Mouse (Mus musculus) induced T-regulatory cell, adult 2 months (primary cell): ENCODE measurements around the gene Edn2.
A peak's percentile ranks its signal among the peaks of the same experiment; 100 is the strongest.

Experiments
- DNase-seq: peaks from one replicate; pipeline ENCODE4 v3.0.0-alpha.2; 2012; ENCODE audit warnings: low read depth

Edn2 gene

DNA sequence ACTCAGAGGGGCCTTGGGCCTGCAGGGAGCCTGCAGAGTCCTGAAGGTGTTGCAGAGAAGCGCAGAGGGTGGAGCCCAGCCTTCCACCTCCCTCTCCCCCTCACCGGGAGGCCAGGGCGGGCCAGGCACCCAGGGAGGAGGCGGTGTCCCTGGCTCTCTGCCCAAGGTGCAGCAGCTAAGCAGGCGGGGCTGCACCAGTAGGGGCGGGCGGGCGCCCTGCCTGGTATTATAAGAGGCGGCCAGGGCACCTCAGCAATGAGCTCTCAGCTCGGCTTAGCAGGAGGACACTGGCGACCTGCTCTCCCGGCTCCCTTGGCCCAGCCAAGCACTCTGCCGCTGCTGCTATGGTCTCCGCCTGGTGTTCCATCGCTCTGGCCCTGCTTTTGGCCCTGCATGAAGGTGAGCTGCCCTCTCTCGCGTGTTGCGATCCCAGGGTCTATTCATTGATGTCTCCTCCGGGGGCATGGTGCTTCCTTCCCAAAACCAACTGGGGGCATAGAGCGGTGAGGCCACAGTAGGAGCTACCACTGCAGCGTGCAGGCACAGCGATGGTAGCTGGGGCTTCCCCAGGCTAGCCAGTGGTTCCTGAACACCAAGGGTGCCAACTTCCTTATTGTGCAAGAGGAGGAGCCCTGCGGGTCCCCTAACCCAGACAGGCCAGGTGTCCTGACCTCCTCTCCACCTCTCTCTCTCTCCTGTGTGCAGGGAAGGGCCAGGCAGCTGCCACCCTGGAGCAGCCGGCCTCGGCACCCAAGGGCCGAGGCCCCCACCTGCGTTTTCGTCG is at the start of gene Edn2:
Gene Edn2 (plus strand): TSS at position 41 of the 784 bp plus-strand sequence.
- no peak for DNase-seq

GRCm38 (mm10) chr4:120115516-120115915 is 45.5 kb upstream of the Edn2 start:
- no peak for DNase-seq

DNA sequence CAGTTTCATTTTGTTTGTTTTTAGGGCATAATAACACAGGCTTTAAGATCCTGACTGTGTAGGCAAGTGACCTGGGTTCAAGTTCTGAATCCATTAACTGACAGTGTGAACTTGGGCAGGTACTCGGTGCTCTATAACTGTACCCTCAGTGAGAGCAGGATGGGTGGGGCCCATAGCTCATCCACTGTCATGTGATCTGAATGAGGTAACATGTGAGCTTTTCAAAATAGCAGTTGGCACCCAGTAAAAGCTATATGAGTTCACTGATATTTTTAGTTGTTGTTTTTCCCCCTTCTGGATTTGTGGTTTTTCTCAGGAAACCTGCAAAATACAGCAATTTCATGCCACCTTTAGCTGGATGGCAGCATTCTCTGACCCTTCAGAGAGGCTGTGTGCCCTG is 44.7 kb upstream of the Edn2 start:
- peak; percentile 10 for DNase-seq

GRCm38 (mm10) chr4:120120276-120120675 is 40.7 kb upstream of the Edn2 start:
- DNase-seq, result peak; percentile 52

GRCm38 (mm10) chr4:120124656-120125055 is 36.4 kb upstream of the Edn2 start:
- DNase-seq, result no peak

DNA sequence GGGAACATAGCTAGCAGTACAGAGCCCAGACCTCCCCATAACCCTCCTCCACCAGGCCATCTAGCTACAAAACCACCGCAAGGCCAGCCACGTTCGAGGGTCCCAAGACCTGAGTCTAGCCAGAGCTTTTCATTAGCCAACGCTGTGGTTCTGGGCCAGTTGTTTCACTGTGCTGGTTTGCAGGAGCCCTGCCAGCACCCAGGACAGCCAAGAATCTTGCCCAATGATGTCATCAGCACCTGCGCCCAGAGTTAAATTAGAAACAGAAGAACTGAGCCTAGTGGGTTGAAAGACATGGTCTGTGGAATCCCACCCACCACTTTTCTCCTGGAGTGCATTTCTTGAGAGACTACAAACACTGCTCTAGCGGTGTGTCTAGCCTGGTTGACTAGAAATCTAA is 35.0 kb upstream of the Edn2 start:
- DNase-seq, result no peak

GRCm38 (mm10) chr4:120127333-120127732 is 33.7 kb upstream of the Edn2 start:
- no peak for DNase-seq

DNA sequence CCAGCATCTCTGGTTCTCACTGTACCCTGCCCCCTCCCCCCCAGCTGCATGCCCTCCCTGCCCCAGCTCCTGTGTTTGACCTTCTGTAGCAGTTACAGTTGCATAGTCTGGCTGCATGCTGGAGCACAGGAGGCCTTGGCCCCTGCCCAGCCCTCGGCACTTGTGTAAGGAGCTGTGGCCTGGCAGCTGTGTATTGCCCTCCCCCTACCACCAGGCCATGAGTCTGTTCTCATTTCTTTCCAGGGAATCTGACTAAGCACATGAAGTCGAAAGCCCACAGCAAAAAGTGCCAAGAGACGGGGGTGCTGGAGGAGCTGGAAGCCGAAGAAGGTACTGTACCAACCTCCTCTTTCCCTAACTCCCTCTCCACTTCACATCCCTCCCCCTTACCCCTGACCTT is 33.0 kb upstream of the Edn2 start:
- no peak for DNase-seq

- DNase-seq, result peak; percentile 60
Observed at GRCm38 (mm10) chr4:120129233-120129885, 31.6 kb upstream of the Edn2 start.

DNA sequence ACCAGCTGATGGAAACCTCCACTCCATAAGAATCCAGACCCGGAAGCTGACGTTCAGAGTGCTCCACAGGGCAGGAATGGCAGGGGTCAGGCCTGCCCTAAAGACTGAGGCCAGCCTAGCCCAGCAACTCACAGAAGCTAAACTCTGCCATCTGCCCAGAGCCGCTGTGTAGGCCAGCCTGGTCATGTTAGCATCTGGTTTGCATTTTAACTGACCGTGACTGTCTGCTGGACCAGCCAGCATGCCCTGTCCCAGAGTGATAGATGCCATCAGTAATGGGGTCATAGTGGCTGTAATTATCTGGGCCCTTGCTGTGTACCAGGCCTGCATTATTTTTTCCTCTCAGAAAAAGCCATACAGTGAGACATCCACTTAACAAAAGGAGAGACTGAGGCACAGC is 30.1 kb upstream of the Edn2 start:
- no peak for DNase-seq

DNA sequence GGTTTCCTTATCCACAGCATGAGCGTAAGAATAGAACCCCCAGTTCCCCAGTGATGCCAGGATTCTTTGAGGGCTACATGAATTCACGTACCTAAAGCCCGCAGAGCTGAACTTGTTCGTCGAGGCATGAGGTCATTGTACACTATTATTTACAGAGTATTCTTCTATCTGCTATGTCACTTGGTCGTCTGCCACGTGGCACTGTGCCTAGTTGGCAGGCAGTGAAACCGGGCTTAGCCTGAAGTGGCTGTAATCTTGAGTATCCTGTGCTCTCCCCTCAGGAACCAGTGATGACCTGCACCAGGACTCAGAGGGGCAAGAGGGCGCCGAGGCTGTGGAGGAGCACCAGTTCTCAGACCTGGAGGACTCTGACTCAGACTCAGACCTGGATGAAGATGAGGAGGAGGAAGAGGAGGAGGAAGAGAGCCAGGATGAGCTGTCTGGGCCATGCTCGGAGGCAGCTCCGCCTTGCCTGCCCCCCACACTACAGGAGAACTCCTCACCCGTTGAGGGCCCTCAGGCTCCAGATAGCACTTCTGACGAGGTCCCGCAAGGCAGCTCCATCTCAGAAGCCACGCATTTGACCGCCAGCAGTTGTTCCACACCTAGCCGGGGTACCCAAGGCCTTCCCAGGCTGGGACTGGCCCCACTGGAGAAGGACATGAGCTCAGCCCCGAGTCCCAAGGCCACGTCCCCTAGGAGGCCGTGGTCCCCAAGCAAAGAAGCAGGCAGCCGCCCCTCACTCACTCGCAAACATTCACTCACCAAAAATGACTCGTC is 29.4 kb upstream of the Edn2 start:
- no peak for DNase-seq

- DNase-seq, result no peak
Observed at GRCm38 (mm10) chr4:120134223-120134622, 26.8 kb upstream of the Edn2 start.

GRCm38 (mm10) chr4:120141810-120142209 is 19.2 kb upstream of the Edn2 start:
- no peak for DNase-seq

DNA sequence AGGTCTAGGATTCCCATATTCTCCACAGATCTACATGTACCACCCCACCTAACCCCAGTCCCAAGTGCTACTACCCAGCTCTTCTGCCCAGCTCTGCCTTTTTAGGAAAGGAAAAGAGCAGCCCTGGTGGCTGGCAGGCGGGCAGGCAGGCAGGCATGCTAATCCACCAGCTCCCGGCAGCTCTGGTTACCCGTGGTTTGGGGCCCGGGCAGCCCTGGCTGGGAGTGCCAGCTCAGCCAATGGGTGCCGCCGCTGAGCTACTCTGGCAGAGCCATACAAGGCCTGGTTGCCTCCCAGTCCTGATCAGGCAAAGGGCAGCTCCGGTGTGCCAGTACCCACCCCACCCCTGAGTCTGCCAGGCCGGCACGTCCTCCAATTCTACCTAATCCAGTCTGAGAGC is 18.1 kb upstream of the Edn2 start:
- no peak for DNase-seq

GRCm38 (mm10) chr4:120144343-120144742 is 16.7 kb upstream of the Edn2 start:
- DNase-seq, result no peak

GRCm38 (mm10) chr4:120145931-120146330 is 15.1 kb upstream of the Edn2 start:
- no peak for DNase-seq

DNA sequence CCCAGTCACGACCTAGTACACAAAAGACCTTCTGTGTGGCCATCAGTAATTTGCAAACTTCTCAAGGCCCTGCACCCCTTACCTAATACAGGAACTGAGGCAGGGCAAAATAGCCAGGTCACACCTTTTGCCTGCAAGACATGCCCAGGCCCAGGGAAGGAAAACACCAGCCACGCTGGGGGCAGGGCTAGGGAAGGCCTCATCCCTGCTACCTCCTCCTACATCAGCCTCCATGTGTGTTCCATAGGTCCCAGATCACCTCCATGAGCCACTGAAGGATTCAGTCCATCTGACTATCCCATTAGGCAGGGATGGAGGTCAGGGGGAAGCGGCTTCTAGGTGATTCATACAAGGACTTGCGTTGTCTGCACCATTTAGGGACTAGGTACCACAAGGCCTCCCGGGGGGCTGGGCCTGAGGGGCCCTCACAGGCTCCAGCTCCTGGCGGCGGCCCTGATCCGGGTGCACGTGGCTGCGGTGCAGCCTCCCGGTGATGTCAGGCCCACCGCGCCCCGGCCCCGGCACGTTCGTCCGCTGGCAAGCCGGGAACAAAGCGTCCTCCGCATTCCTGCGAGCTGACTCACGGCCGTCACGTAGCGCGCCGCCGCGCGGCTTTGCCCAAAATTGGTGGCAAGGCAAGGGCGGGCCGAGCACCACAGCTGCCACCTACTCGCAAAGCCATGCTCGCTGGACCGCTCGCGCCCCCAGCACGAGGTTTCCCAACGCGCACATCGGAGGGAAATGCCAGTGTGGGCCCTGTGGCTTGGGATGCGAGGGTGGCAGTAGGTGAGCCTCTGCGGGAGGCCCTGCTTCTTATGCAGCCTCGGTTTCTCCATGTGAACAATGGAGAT is 12.5 kb upstream of the Edn2 start:
- DNase-seq, result peak; percentile 12

GRCm38 (mm10) chr4:120149142-120149524 is 11.9 kb upstream of the Edn2 start:
- DNase-seq, result peak; percentile 40

DNA sequence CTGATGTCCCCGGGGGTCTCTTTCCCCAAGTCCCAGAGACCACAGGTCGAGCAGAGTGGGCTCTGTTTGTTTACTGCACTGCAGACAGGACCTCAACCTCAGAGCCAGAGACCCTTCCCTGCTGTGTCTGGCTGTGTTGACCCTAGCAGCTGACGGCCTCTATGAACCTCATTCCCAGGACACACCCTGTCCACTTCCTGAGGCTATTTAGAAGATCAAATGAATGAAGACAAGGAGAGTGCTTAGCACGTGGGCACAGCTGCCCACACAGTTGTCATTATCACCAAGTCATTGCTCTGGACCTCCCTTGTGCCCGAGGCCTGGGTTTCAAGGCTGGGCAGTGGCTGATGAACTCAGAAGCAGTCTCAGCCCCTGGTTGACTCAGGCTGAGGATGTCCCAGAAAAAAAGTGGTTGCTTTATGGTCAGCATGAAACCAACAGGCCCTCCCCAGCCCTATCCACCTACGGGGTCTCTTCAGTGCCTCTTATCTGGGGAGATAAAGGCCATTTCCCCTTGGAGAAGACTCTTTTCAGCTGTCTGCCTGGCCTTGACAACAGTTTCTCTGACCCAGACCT is 10.6 kb upstream of the Edn2 start:
- no peak for DNase-seq

DNA sequence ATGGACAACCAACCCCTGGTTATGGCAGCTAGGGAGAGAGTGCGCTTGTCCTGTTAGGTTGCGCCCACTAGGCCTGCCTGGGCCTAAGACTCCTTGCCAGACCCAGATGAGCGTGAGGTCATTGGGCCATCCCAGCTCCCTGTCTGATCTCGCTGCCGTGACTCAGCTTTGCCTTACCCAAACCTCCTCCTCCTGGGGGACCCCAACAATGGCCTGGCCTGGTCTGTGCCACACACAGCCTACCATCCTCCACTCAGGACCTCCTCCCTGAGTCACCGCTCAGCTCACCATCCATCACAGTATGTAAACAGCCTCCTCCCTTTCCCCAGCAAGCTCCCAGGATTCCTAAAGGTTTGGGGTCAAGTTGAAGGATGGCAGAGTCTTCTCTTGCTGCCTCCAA is 9.1 kb upstream of the Edn2 start:
- DNase-seq, result no peak

GRCm38 (mm10) chr4:120152648-120153047 is 8.4 kb upstream of the Edn2 start:
- DNase-seq, result peak; percentile 28

- no peak for DNase-seq
Observed at GRCm38 (mm10) chr4:120153736-120154135, 7.3 kb upstream of the Edn2 start.
